Mouse (Mus musculus) ovary, adult 2 months (tissue): Measurements from ENCODE around the gene Bnip1. TPM values are rescaled to one million over a fixed set of nuclear protein-coding genes. Genes with fewer than 3 reads are reported as not detected.

Experiments
- polyA plus RNA-seq: library from polyadenylated mRNA; depleted of rRNA; stranded (reverse); fragments of >200 nt; gene quantifications from 2 replicates; pipeline ENCODE4 v1.2.3, GENCODE M21; 2012; rRNA removed

Bnip1 gene
- 17.4 and 20.4 TPM in 2 replicates for polyA plus RNA-seq

GRCm38 (mm10) chr17:26780750-26781571 is at the start of gene Bnip1:
Bnip1 (plus strand) TSS chr17:26781066.

Other genes with a start within 250 kb of the Bnip1 start
- gene Ergic1, start 219.6 kb upstream of the Bnip1 start, polyA plus RNA-seq = 170 and 222 TPM in 2 replicates
- gene Dusp1, start 218.9 kb upstream of the Bnip1 start, polyA plus RNA-seq = 70.6 and 74.6 TPM in 2 replicates
- gene Atp6v0e, start 117.8 kb upstream of the Bnip1 start, polyA plus RNA-seq = 164 and 173 TPM in 2 replicates
- gene Crebrf, start 65.4 kb upstream of the Bnip1 start, polyA plus RNA-seq = 2.8 and 3.1 TPM in 2 replicates
- 0.13 and 0.16 TPM in 2 replicates for gene Nkx2-5, start 63.9 kb downstream of the Bnip1 start, polyA plus RNA-seq
- gene Kifc5b, start 136.0 kb downstream of the Bnip1 start, polyA plus RNA-seq = 5.4 and 5.8 TPM in 2 replicates
- 93.0 and 120 TPM in 2 replicates for gene Phf1, start 152.0 kb downstream of the Bnip1 start, polyA plus RNA-seq
- 177 and 198 TPM in 2 replicates for gene Cuta, start 158.5 kb downstream of the Bnip1 start, polyA plus RNA-seq
- 84.5 and 103 TPM in 2 replicates for gene Syngap1, start 160.2 kb downstream of the Bnip1 start, polyA plus RNA-seq
- 12.8 and 14.3 TPM in 2 replicates for gene Zbtb9, start 192.1 kb downstream of the Bnip1 start, polyA plus RNA-seq
- gene Bak1, start 247.9 kb downstream of the Bnip1 start, polyA plus RNA-seq = 55.8 and 75.4 TPM in 2 replicates